Mouse (Mus musculus) heart, embryonic 11.5 days (tissue): Measurements from ENCODE around the gene Lpcat3. TPM values are rescaled to one million over a fixed set of nuclear protein-coding genes. Genes with fewer than 3 reads are reported as not detected.
"Not testable (repeated sequence)": the region's sequence is repeated elsewhere in the genome, so short reads cannot be mapped to it uniquely, and the experiment has no call there.

ENCODE experiments used
- ATAC-seq: fragments of 200-750 bp; cut with Nextera tagmentation; replicated peaks from 2 replicates; pipeline ENCODE4 v1.8.0; 2017; ENCODE audit warnings: moderate library complexity; ENCODE audit not compliant: insufficient number of reproducible peaks, low FRiP score, low TSS enrichment
- H3K27ac ChIP-seq: fragments of 300-500 bp; sonication (generic); 2 replicates; pipeline ENCODE4 v1.5.1; 2014; ENCODE audit warnings: mild to moderate bottlenecking, low read depth, low read length
- H3K27me3 ChIP-seq: fragments of 300-500 bp; sonication (generic); 2 replicates; pipeline ENCODE4 v1.6.1; 2014; ENCODE audit warnings: mild to moderate bottlenecking, low read length, mixed read lengths; ENCODE audit not compliant: control insufficient read depth, insufficient read depth
- H3K36me3 ChIP-seq: fragments of 300-500 bp; sonication (generic); 2 replicates; pipeline ENCODE4 v1.6.1; 2014; ENCODE audit warnings: mild to moderate bottlenecking, low read length, moderate library complexity, mixed read lengths; ENCODE audit not compliant: control insufficient read depth, insufficient read depth
- H3K4me1 ChIP-seq: fragments of 300-500 bp; sonication (generic); 2 replicates; pipeline ENCODE4 v1.6.1; 2014; ENCODE audit warnings: low read length; ENCODE audit not compliant: control insufficient read depth, insufficient read depth
- H3K4me2 ChIP-seq: fragments of 300-500 bp; sonication (generic); 2 replicates; pipeline ENCODE4 v1.6.1; 2014; ENCODE audit warnings: mild to moderate bottlenecking, moderate library complexity
- H3K4me3 ChIP-seq: fragments of 300-500 bp; sonication (generic); 2 replicates; pipeline ENCODE4 v1.5.1; 2014; ENCODE audit warnings: low read depth, low read length
- H3K9ac ChIP-seq: fragments of 300-500 bp; sonication (generic); 2 replicates; pipeline ENCODE4 v1.6.1; 2014; ENCODE audit warnings: mild to moderate bottlenecking, low read depth, low read length, moderate library complexity
- H3K9me3 ChIP-seq: fragments of 300-500 bp; sonication (generic); replicated peaks from 2 replicates; pipeline ENCODE4 v1.6.1; 2016; ENCODE audit warnings: low read length; ENCODE audit not compliant: control insufficient read depth
- WGBS: fragments of 180-500 bp; shearing (Covaris S2); extraction: QIAGEN DNeasy Blood & Tissue Kit; methylation state at CpG from one replicate; pipeline ENCODE4 v1.1.7; 2014; ENCODE audit not compliant: insufficient replicate concordance; 5-methylcytosine and 5-hydroxymethylcytosine counted together
- polyA plus RNA-seq: library from polyadenylated mRNA; unstranded; fragments of >200 nt; fragmentation: Nextera tagmentation; extraction: Ambion mirVana; gene quantifications from 2 replicates; pipeline ENCODE4 v1.2.1, GENCODE M21; 2014

Lpcat3 gene
- polyA plus RNA-seq, 1 experiment from 2014 or later = 35.5 TPM

GRCm38 (mm10) chr6:124669234-124669859 is 6.5 kb downstream of the Lpcat3 start:
- 72% methylated on average over 11 of the region's 11 CpGs for WGBS
- no peak for ATAC-seq
- Histone ChIP-seq H3K9ac (no peak overlapping the region), H3K27me3 (no peaks in the 10 kb centered on the region), H3K36me3 (no peaks in the 10 kb centered on the region), H3K4me1 (no peaks in the 10 kb centered on the region), H3K4me3 (no peak overlapping the region), H3K27ac (no peak overlapping the region), H3K4me2 (no peak overlapping the region), H3K9me3 (no peaks in the 10 kb centered on the region)

DNA sequence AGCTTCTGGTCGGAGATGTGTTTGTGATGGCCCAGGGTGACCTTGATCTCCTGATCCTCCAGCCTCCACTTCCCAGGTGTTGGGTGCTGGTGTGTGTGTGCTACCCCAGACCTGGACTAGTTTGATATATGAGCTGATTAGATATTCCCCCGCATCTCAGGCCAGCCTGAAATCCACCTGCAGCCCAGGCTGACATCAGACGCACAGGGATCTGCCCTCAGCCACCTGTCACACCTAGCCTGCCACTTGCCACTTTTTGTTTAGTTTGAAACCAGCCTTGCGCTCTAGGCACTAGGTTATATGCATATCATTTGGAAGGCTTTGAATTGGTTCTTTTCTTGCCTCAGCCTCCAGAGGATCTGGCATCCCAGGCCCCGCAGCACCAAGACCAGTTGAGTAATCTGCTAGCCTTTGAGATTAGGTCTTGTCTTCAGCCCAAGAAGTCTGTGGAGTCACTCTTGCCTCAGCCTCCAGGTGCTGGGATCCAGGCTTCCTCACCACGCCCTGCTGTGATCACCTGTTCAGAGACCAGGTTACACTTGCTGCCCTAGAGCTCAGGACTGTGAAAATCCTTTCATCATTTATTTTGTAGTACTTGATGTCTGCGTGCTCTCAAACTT is 7.6 kb downstream of the Lpcat3 start:
- 82% methylated on average over 7 of the region's 7 CpGs for WGBS
- no peak overlapping the region for H3K27ac ChIP-seq

GRCm38 (mm10) chr6:124672100-124672499 is 9.3 kb downstream of the Lpcat3 start:
- Histone ChIP-seq H3K27ac (no peak overlapping the region), H3K36me3 (no peaks in the 10 kb centered on the region), H3K27me3 (no peaks in the 10 kb centered on the region), H3K4me3 (no peak overlapping the region), H3K9me3 (no peaks in the 10 kb centered on the region), H3K4me2 (no peak overlapping the region), H3K9ac (no peak overlapping the region), H3K4me1 (no peaks in the 10 kb centered on the region)
- ATAC-seq = no peak
- WGBS = 48% methylated on average over 6 of the region's 6 CpGs

More for the DNA sequence above, 7.6 kb downstream of the Lpcat3 start:
- Histone ChIP-seq H3K27me3 (no peaks in the 10 kb centered on the region), H3K4me1 (no peaks in the 10 kb centered on the region), H3K9me3 (no peaks in the 10 kb centered on the region), H3K36me3 (no peaks in the 10 kb centered on the region), H3K9ac (no peak overlapping the region), H3K4me3 (no peak overlapping the region), H3K4me2 (no peak overlapping the region)
- no peak for ATAC-seq

- Histone ChIP-seq H3K27me3 (no peaks in the 10 kb centered on the region), H3K27ac (no peak overlapping the region), H3K9me3 (no peaks in the 10 kb centered on the region), H3K4me3 (no peak overlapping the region), H3K9ac (no peak overlapping the region), H3K4me1 (no peaks in the 10 kb centered on the region), H3K36me3 (no peaks in the 10 kb centered on the region), H3K4me2 (no peak overlapping the region)
- ATAC-seq = no peak
- WGBS = 88% methylated on average over 9 of the region's 9 CpGs
Measured at GRCm38 (mm10) chr6:124673619-124674018, 10.8 kb downstream of the Lpcat3 start.

DNA sequence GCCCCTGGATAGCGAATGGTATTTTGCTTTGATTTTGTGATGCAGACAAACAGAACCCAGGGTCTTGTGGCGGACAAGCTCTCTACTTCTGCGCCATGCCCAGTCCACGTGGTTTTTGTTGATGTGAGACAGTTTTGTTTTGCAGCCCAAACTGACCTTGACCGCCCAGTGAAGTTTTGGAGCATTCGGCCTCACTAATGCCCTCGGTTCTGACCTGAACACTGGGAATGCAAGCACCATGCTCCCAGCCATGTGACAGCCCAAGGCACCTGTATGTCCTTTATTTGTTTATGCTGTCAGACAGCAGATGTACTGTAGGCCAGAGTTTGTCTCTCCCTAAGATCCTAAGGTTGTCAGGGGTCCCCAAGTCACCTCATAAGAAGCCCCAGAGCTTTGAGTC is 11.8 kb downstream of the Lpcat3 start:
- Histone ChIP-seq H3K27ac (no peak overlapping the region), H3K9me3 (no peaks in the 10 kb centered on the region), H3K36me3 (no peaks in the 10 kb centered on the region), H3K4me2 (no peak overlapping the region), H3K9ac (no peak overlapping the region), H3K27me3 (no peaks in the 10 kb centered on the region), H3K4me3 (no peak overlapping the region), H3K4me1 (no peaks in the 10 kb centered on the region)
- 90% methylated on average over 7 of the region's 7 CpGs for WGBS
- ATAC-seq = no peak

GRCm38 (mm10) chr6:124676171-124676570 is 13.3 kb downstream of the Lpcat3 start:
- Histone ChIP-seq H3K4me2 (no peak overlapping the region), H3K9me3 (no peaks in the 10 kb centered on the region), H3K27ac (no peak overlapping the region), H3K9ac (no peak overlapping the region), H3K27me3 (no peaks in the 10 kb centered on the region), H3K4me3 (no peak overlapping the region), H3K4me1 (no peaks in the 10 kb centered on the region), H3K36me3 (no peaks in the 10 kb centered on the region)
- no peak for ATAC-seq
- 78% methylated on average over 6 of the region's 6 CpGs for WGBS

GRCm38 (mm10) chr6:124678769-124679168 is 15.9 kb downstream of the Lpcat3 start:
- Histone ChIP-seq H3K9me3 (no peaks in the 10 kb centered on the region), H3K36me3 (no peaks in the 10 kb centered on the region), H3K4me3 (no peak overlapping the region), H3K27ac (no peak overlapping the region), H3K4me2 (no peak overlapping the region), H3K4me1 (peaks cover 8% of the 10 kb centered on the region), H3K9ac (no peak overlapping the region), H3K27me3 (no peaks in the 10 kb centered on the region)
- ATAC-seq = no peak
- WGBS = 77% methylated on average over 7 of the region's 7 CpGs

GRCm38 (mm10) chr6:124679486-124679885 is 16.7 kb downstream of the Lpcat3 start:
- ATAC-seq = no peak
- no peak overlapping the region for H3K4me3 ChIP-seq
- no peak overlapping the region for H3K9ac ChIP-seq
- H3K9me3 ChIP-seq = no peaks in the 10 kb centered on the region
- 79% methylated on average over 3 of the region's 3 CpGs for whole genome bisulfite sequencing
- H3K36me3 ChIP-seq = no peaks in the 10 kb centered on the region
- H3K4me2 ChIP-seq = no peak overlapping the region
- H3K27me3 ChIP-seq = no peaks in the 10 kb centered on the region
- peaks cover 11% of the 10 kb centered on the region for H3K4me1 ChIP-seq
- H3K27ac ChIP-seq = no peak overlapping the region

GRCm38 (mm10) chr6:124682291-124682690 is 19.5 kb downstream of the Lpcat3 start:
- peaks cover 11% of the 10 kb centered on the region for H3K4me1 ChIP-seq
- H3K9ac ChIP-seq, ATAC-seq, H3K4me2 ChIP-seq, H3K27me3 ChIP-seq, H3K27ac ChIP-seq, H3K36me3 ChIP-seq, H3K4me3 ChIP-seq, H3K9me3 ChIP-seq: not testable (repeated sequence)
- 81% methylated on average over 6 of the region's 6 CpGs for WGBS
